Mouse (Mus musculus) liver, adult 2 months (tissue): ENCODE measurements around the gene Hs3st3b1.

Experiments used
- CTCF ChIP-seq: fragments of 200-500 bp; IDR thresholded peaks from 2 replicates; pipeline ENCODE4 v1.5.1; 2011; ENCODE audit warnings: low read depth, low read length, control low read depth
- POLR2A ChIP-seq: fragments of 200-500 bp; IDR thresholded peaks from 2 replicates; pipeline ENCODE4 v1.6.1; 2011; ENCODE audit warnings: low read length, control low read depth; ENCODE audit not compliant: insufficient read depth; ENCODE audit errors: extremely low read depth

DNA sequence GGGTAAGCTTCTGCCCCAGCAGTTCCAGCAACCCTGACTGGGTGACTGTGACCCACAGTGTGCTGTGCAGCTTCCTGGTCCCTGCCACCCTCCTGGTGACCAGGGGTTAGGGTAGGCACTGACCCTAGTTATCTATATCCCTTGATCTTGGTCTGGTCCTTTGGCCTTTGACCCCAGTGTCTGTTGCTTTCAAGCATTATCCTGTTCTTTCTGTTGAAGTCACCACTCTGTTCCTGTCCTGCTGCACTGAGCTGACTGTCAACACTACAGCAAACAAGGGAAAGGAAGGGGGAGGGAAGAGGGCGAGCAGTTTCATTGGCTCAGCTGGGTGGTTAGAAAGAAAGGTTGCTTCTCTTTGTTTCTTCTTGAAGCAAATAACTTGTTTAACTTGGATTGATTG is 60.1 kb downstream of the Hs3st3b1 start:
- TF ChIP-seq POLR2A: no peak
- TF ChIP-seq CTCF: no peak
